Mouse (Mus musculus) midbrain, embryonic 11.5 days (tissue): ENCODE results near the gene Ccp110. TPM values are rescaled to one million over a fixed set of nuclear protein-coding genes. Genes with fewer than 3 reads are reported as not detected.

Source experiments
- ATAC-seq: fragments of 200-750 bp; cut with Nextera tagmentation; 2 replicates; pipeline ENCODE4 v1.8.0; 2017; ENCODE audit warnings: moderate TSS enrichment, moderate library complexity; ENCODE audit not compliant: low FRiP score
- DNase-seq: peaks from one replicate; pipeline ENCODE4 v3.0.0; 2015; ENCODE audit warnings: low spot score; ENCODE audit errors: missing footprints
- H3K27ac ChIP-seq: fragments of 300-500 bp; sonication (generic); 2 replicates; pipeline ENCODE4 v1.5.1; 2014; ENCODE audit warnings: low read depth, low read length
- H3K27me3 ChIP-seq: fragments of 300-500 bp; sonication (generic); 2 replicates; pipeline ENCODE4 v1.6.1; 2014; ENCODE audit warnings: mild to moderate bottlenecking, low read length, moderate library complexity, mixed read lengths; ENCODE audit not compliant: control insufficient read depth, insufficient read depth
- H3K36me3 ChIP-seq: fragments of 300-500 bp; sonication (generic); 2 replicates; pipeline ENCODE4 v1.6.1; 2014; ENCODE audit warnings: mild to moderate bottlenecking, low read length, moderate library complexity, mixed read lengths; ENCODE audit not compliant: control insufficient read depth, insufficient read depth
- H3K4me1 ChIP-seq: fragments of 300-500 bp; sonication (generic); 2 replicates; pipeline ENCODE4 v1.6.1; 2014; ENCODE audit warnings: low read length; ENCODE audit not compliant: control insufficient read depth, insufficient read depth
- H3K4me2 ChIP-seq: fragments of 300-500 bp; sonication (generic); 2 replicates; pipeline ENCODE4 v1.6.1; 2014; ENCODE audit warnings: mild to moderate bottlenecking, moderate library complexity
- H3K4me3 ChIP-seq: fragments of 300-500 bp; sonication (generic); 2 replicates; pipeline ENCODE4 v1.5.1; 2014; ENCODE audit warnings: low read depth, low read length
- H3K9ac ChIP-seq: fragments of 300-500 bp; sonication (generic); 2 replicates; pipeline ENCODE4 v1.6.1; 2014; ENCODE audit warnings: low read length
- H3K9me3 ChIP-seq: fragments of 300-500 bp; sonication (generic); 2 replicates; pipeline ENCODE4 v1.6.1; 2016; ENCODE audit warnings: low read length; ENCODE audit not compliant: control insufficient read depth
- WGBS: fragments of 180-500 bp; shearing (Covaris S2); extraction: QIAGEN DNeasy Blood & Tissue Kit; methylation state at CpG from one replicate; pipeline ENCODE4 v1.1.7; 2014; 5-methylcytosine and 5-hydroxymethylcytosine counted together
- polyA plus RNA-seq: library from polyadenylated mRNA; unstranded; fragments of >200 nt; fragmentation: Nextera tagmentation; extraction: Ambion mirVana; gene quantifications from 2 replicates; pipeline ENCODE4 v1.2.1, GENCODE M21; 2014

Ccp110 gene
- polyA plus RNA-seq, 1 experiment from 2014 or later: 24.0 TPM

DNA sequence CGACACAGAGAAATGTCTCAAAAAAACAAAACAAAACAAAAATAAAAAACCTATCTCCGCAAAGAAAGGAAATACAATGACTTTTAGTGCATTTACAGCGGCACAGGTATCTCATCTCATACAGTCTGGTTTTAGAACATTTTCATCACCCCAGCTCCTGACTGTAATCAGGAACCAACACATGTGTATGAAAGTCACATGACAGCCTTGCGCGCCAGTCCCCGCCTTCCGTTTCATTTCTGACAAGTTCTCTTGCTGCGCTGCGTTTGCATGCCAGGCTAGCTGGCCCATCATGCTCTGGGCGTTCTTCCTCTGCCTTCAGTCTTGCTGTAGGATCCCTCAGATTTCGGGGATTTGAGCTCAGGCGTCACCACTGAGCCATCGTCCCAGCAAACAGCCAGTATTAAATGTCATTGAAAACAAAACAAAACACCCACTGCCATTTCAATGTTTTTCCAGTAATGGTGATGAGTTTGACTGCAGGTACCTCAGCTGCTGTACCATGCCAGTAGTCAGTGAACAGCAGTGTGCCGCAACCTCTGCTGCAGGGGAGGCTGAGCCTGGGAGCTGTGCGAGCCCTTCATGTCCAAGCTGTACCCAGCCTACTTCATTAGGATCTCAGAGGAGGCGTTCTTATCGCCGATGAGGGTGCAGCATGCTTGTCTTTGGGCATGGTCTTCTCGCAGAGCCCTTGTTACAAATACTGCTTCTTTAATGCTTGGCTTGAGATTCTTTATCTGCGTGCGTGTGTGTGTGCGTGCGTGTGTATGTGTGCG, 44.3 kb downstream of the Ccp110 start:
- ATAC-seq (no peak), DNase-seq (no peak)
- H3K4me1 ChIP-seq: no peaks in the 10 kb centered on the region
- no peak overlapping the region for H3K4me2 ChIP-seq
- H3K9me3 ChIP-seq: no peaks in the 10 kb centered on the region
- no peak overlapping the region for H3K27ac ChIP-seq
- no peaks in the 10 kb centered on the region for H3K27me3 ChIP-seq
- no peak overlapping the region for H3K9ac ChIP-seq
- WGBS: 97% methylated on average over 24 of the region's 24 CpGs
- peaks cover 9% of the 10 kb centered on the region; the same call in 1 of the 2 replicates for H3K36me3 ChIP-seq
- no peak overlapping the region for H3K4me3 ChIP-seq

DNA sequence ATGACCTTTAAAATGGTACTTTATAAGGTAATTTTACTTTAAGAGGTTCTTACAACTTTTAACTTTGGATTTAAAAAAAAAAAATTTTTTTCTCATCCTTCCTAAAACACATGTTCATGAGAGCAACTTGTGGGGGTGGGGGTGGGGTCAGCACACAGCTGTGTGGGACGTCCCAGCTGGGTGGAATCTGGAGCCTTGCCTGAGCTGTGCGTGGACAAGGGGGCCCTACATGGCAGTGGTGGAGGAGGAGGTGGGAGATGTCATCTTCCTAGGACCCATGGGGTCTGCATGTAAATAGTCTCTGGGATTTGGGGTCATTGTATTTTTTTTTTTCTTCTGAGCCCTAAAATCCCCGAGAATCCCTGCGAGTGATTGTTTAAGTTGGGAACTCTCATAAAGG, 46.0 kb downstream of the Ccp110 start:
- peaks cover 9% of the 10 kb centered on the region; the same call in 1 of the 2 replicates for H3K36me3 ChIP-seq
- no peaks in the 10 kb centered on the region for H3K4me1 ChIP-seq
- H3K9me3 ChIP-seq: no peaks in the 10 kb centered on the region
- H3K4me3 ChIP-seq: no peak overlapping the region
- no peak overlapping the region for H3K27ac ChIP-seq
- 63% methylated on average over 4 of the region's 4 CpGs for WGBS
- ATAC-seq (no peak), DNase-seq (no peak)
- H3K9ac ChIP-seq: no peak overlapping the region
- H3K27me3 ChIP-seq: no peaks in the 10 kb centered on the region
- no peak overlapping the region for H3K4me2 ChIP-seq

DNA sequence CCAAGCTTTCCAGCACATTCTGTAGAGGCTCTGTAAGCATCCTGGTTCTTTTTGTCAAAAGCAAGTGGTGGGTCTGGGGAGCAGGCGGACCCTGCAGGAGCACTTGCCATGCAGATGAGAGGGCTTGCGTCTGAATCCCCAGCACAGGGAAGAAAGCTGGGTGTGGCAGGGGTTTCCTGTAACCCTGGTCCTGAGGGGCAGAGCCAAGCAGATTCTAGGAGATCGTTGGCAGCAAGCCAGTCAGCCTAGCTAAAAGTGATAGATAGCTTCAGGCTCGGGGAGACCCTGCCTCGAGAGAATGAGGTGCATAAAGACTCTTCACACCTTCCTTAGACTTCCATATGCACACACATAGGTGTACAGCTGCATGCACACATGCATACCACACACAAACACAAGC, 47.0 kb downstream of the Ccp110 start:
- H3K9me3 ChIP-seq: no peaks in the 10 kb centered on the region
- no peak overlapping the region for H3K9ac ChIP-seq
- no peak overlapping the region for H3K4me2 ChIP-seq
- no peak for DNase-seq
- no peak overlapping the region for H3K27ac ChIP-seq
- WGBS: 89% methylated on average over 5 of the region's 5 CpGs
- no peak overlapping the region for H3K4me3 ChIP-seq
- ATAC-seq: no peak
- H3K4me1 ChIP-seq: no peaks in the 10 kb centered on the region
- no peaks in the 10 kb centered on the region for H3K27me3 ChIP-seq
- H3K36me3 ChIP-seq: peaks cover 9% of the 10 kb centered on the region; the same call in 1 of the 2 replicates

DNA sequence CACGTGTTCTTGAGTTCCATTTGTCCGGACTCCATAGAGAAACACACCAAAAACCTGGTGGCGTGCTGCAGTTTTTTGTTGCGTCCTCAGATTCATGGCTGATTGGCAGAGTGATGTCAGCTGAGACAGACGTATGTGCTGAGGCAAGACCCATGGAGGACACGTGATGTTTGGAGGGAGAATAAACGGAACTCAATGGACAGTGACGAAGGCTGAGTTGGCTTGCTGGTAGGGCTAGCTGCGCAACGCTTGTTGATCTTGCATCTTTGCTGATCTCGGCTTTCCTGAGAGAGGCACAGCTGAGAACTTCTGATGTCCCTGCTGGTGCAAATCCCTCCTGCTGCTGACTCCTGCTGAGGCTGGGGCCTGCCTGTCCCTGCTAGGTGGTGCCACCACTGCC, 51.6 kb downstream of the Ccp110 start:
- H3K27me3 ChIP-seq: no peaks in the 10 kb centered on the region
- ATAC-seq: no peak
- no peak overlapping the region for H3K27ac ChIP-seq
- H3K4me1 ChIP-seq: no peaks in the 10 kb centered on the region
- no peak for DNase-seq
- no peak overlapping the region for H3K9ac ChIP-seq
- 87% methylated on average over 11 of the region's 11 CpGs for WGBS
- no peak overlapping the region for H3K4me2 ChIP-seq
- peaks cover 3% of the 10 kb centered on the region; the same call in 1 of the 2 replicates for H3K36me3 ChIP-seq
- no peak overlapping the region for H3K4me3 ChIP-seq
- no peaks in the 10 kb centered on the region for H3K9me3 ChIP-seq

DNA sequence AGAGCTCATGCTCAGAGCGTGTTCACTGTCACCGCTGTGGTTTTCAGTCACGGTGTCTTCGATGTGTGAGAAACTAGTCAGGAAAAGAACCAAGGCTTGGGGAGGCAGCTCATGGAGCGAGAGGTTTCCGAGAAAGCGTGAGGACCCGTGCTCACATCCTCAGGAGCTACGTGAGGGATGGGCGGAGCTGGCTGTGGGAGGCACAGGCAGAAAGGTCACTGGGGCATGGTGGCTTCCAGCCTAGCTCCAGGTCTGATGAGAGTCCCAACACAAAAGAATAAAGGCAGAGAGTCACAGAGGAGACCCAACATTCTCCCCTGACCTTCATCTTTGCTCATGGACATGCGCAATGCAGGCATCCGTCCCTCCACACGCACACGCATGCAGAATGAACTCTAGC, 52.4 kb downstream of the Ccp110 start:
- H3K27me3 ChIP-seq: no peaks in the 10 kb centered on the region
- no peaks in the 10 kb centered on the region for H3K4me1 ChIP-seq
- 83% methylated on average over 14 of the region's 14 CpGs for WGBS
- no peak overlapping the region for H3K4me2 ChIP-seq
- H3K27ac ChIP-seq: no peak overlapping the region
- no peak for ATAC-seq
- DNase-seq: no peak
- H3K9me3 ChIP-seq: no peaks in the 10 kb centered on the region
- H3K36me3 ChIP-seq: peaks cover 3% of the 10 kb centered on the region; the same call in 1 of the 2 replicates
- H3K9ac ChIP-seq: no peak overlapping the region
- H3K4me3 ChIP-seq: no peak overlapping the region

DNA sequence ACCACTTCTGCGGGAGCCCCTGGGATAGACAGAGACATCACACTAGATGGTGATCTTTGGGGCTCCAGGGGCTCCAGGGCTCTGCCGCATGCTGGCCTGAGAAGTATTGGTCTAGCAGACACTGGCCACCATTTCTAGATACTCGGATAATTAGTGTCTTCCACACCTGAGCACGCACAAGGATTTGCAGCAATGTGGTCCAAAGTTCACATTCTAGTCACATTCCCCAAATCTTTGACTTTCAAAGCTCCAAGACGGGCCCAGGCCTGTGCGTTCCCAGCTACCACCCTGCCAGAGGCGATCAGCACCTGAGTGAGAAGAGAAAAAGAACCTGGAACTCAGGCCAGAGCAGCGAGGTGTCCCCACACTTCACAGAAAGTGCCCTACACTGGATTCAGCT, 53.3 kb downstream of the Ccp110 start:
- DNase-seq: no peak
- WGBS: 77% methylated on average over 8 of the region's 8 CpGs
- H3K4me1 ChIP-seq: no peaks in the 10 kb centered on the region
- H3K4me3 ChIP-seq: no peak overlapping the region
- peaks cover 3% of the 10 kb centered on the region; the same call in 1 of the 2 replicates for H3K36me3 ChIP-seq
- H3K27me3 ChIP-seq: no peaks in the 10 kb centered on the region
- no peak overlapping the region for H3K4me2 ChIP-seq
- H3K27ac ChIP-seq: no peak overlapping the region
- no peaks in the 10 kb centered on the region for H3K9me3 ChIP-seq
- no peak overlapping the region for H3K9ac ChIP-seq
- no peak for ATAC-seq

DNA sequence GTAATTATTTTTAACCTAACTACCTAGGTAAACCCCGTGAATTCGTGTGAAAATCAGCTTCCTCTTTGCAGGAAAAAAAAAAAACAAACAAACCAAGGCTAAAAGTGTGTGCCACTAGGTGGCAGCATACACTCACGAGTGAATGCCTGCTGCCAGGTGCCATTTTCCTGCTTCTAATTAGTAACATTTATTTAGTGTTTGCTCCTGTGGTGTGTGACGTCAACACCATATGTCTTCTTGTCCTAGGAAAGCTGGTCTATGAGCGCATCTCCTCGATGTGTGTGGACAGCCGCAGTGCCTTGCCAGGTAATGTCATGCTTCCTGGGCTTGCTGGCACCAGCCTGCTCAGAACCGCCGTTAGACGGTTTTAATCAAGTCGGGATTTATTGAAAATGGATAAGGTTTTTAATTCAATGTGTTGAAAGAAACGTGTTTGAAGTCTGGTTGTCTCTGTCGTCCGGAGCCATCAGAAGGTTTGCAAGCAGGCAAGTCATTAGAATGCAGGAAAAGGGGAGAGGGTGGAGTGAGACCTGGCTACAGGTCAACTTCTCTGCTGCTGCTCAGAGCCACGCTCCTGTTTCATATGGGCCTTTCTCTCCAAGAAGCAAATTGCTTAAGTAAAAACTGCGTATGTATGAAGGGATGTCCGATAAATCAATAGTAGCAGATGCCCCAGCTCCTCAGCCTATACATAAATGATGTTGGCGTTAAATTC, 53.9 kb downstream of the Ccp110 start:
- Histone ChIP-seq H3K4me1 (no peaks in the 10 kb centered on the region), H3K4me2 (no peak overlapping the region), H3K36me3 (peaks cover 1% of the 10 kb centered on the region; the same call in 1 of the 2 replicates), H3K9ac (no peak overlapping the region; the same call in 1 of the 2 replicates), H3K4me3 (no peak overlapping the region), H3K27ac (no peak overlapping the region), H3K27me3 (no peaks in the 10 kb centered on the region), H3K9me3 (no peaks in the 10 kb centered on the region)
- DNase-seq: peak; percentile 94
- peak; percentile 48; the same call in 1 of the 2 replicates for ATAC-seq
- 67% methylated on average over 18 of the region's 18 CpGs for WGBS

DNA sequence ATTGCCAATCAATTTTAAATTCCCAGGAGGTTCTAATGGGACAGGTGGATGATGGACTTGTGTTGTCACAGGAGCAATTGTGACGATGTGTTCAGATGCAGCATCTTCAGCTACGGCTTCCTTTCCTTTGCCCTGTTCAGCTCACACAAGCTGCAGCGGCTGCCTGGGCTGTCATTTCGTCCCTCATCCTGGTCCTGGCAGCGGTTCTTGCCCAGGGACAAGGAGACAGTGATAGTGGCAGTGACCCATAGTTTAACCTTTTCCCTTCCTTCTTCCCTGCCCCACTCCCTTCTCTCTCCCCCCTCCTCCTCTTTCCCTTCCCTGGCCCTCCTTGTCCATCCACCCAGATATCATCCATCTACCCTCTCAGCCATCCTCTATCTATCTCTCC, 54.5 kb downstream of the Ccp110 start:
- H3K36me3 ChIP-seq: no peaks in the 10 kb centered on the region
- H3K9ac ChIP-seq: no peak overlapping the region; the same call in 1 of the 2 replicates
- H3K4me3 ChIP-seq: no peak overlapping the region
- H3K9me3 ChIP-seq: no peaks in the 10 kb centered on the region
- H3K4me1 ChIP-seq: no peaks in the 10 kb centered on the region
- 83% methylated on average over 5 of the region's 5 CpGs for WGBS
- H3K27ac ChIP-seq: no peak overlapping the region
- no peak for DNase-seq
- ATAC-seq: no peak
- no peak overlapping the region for H3K4me2 ChIP-seq
- H3K27me3 ChIP-seq: no peaks in the 10 kb centered on the region

DNA sequence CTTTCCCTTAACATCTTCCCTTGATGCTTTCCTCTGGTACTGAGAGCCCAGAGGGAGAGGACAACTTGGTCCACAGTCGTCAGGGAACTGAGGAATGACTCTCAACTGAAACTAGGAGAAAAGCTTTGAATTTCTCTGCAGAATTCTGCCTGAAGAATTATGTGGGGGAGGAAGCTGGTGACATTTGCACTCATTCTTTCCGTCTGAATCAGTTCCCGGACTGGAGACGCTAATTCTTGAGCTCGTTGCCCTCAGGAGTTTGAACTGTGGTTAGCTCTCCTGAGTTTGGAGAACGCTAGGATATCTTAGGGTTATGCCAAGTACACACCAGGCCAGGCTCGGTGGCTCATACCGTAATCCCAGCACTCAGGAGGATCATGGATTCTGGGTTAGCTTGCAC, 56.9 kb downstream of the Ccp110 start:
- Histone ChIP-seq H3K4me2 (no peak overlapping the region), H3K9me3 (no peaks in the 10 kb centered on the region), H3K4me3 (no peak overlapping the region), H3K9ac (no peak overlapping the region), H3K27ac (no peak overlapping the region), H3K4me1 (no peaks in the 10 kb centered on the region), H3K27me3 (no peaks in the 10 kb centered on the region), H3K36me3 (no peaks in the 10 kb centered on the region)
- ATAC-seq (no peak), DNase-seq (no peak)
- WGBS: 83% methylated on average over 8 of the region's 8 CpGs
